Mouse (Mus musculus) T-helper 17 cell (primary cell): Measurements from ENCODE around the gene 2310030G06Rik.

ENCODE experiments used
- in situ Hi-C, 2 experiments: fragments of 300-600 bp; cut with MboI, MseI; formaldehyde crosslinking; loops; 1 replicate in 1 of 2; 2 replicates in 1 of 2; pipeline ENCODE4 v1.15.1; 2025; ENCODE audit warnings: high pct_unique_total_duplicates in 2 of 2

2310030G06Rik gene

GRCm38 (mm10) chr9:50709108-50709507 is 37.2 kb downstream of the 2310030G06Rik start:
- in situ Hi-C loops = no loop called here

GRCm38 (mm10) chr9:50704907-50705306 is 41.4 kb downstream of the 2310030G06Rik start:
- in situ Hi-C loops = no loop called here

- in situ Hi-C loops = no loop called here
Measured at GRCm38 (mm10) chr9:50700921-50701691, 45.2 kb downstream of the 2310030G06Rik start.

- in situ Hi-C loops = no loop called here
Measured at GRCm38 (mm10) chr9:50698418-50699409, 47.6 kb downstream of the 2310030G06Rik start.

- in situ Hi-C loops = no loop called here
Measured at GRCm38 (mm10) chr9:50697706-50698041, 48.7 kb downstream of the 2310030G06Rik start.

GRCm38 (mm10) chr9:50696851-50697705 is 49.3 kb downstream of the 2310030G06Rik start:
- in situ Hi-C loops = no loop called here

- in situ Hi-C loops = no loop called here
Measured at GRCm38 (mm10) chr9:50695153-50695552, 51.2 kb downstream of the 2310030G06Rik start.

GRCm38 (mm10) chr9:50693631-50694030 is 52.7 kb downstream of the 2310030G06Rik start:
- in situ Hi-C loops = no loop called here

GRCm38 (mm10) chr9:50692626-50693580 is 53.4 kb downstream of the 2310030G06Rik start:
- in situ Hi-C loops = no loop called here
